Comparison of ENCODE assay signal across 10 mouse cellular contexts in genomic region chr5:34139751-34140150, GRCm38 (mm10). TPM values are rescaled to one million over a fixed set of nuclear protein-coding genes. Genes with fewer than 3 reads are reported as not detected.
DNase-seq lines count a peak whose midpoint lies in the region; ATAC-seq and TF ChIP-seq lines count a peak whose summit lies in the region.
"Had no signal": no experiment of that assay in that cellular context is flagged by ENCODE, and none has a peak within 500 bp of the region (broad histone marks: within the 10 kb centered on the region; RNA-seq: fewer than 3 reads in every experiment).

No protein-coding gene starts in this region.

- TF ChIP-seq CTCF in lung, embryonic 14.5 days (IDR thresholded peaks at IDR 0.05; ENCODE audit: low read depth), result peak; percentile 66
- no peak for TF ChIP-seq CTCF in thymus, adult 2 months (IDR thresholded peaks at IDR 0.05; ENCODE audit: borderline replicate concordance, control insufficient read depth, extremely low read depth, insufficient read depth, low read length, poor library complexity)

- H3K27me3 ChIP-seq in forebrain, embryonic 14.5 days (replicated peaks; ENCODE audit: control insufficient read depth, insufficient read depth, low read length), result no peaks in the 10 kb centered on the region
- H3K27me3 ChIP-seq in forebrain, embryonic 15.5 days, result no peaks in the 10 kb centered on the region
- no peaks in the 10 kb centered on the region for H3K27me3 ChIP-seq in embryonic facial prominence, embryonic 10.5 days (replicated peaks; ENCODE audit: low read depth, poor library complexity, severe bottlenecking)
- no peaks in the 10 kb centered on the region for H3K27me3 ChIP-seq in lung, embryonic 14.5 days (ENCODE audit: insufficient read depth, low read length)
- H3K27me3 ChIP-seq in thymus, adult 2 months (ENCODE audit: control insufficient read depth, insufficient read depth, low read length), result no peaks in the 10 kb centered on the region
- H3K27me3 ChIP-seq: heart, embryonic 13.5 days; neural tube, embryonic 13.5 days had no signal

- H3K9ac ChIP-seq in forebrain, embryonic 14.5 days (ENCODE audit: low read length), result no peak overlapping the region
- H3K9ac ChIP-seq in forebrain, embryonic 15.5 days (replicated peaks), result no peak overlapping the region
- no peak overlapping the region for H3K9ac ChIP-seq in lung, embryonic 14.5 days
- H3K9ac ChIP-seq: heart, embryonic 13.5 days; neural tube, embryonic 13.5 days had no signal

- no peak for TF ChIP-seq POLR2A in thymus, adult 2 months (IDR thresholded peaks at IDR 0.05; ENCODE audit: control insufficient read depth, extremely low read depth, insufficient read depth, low read length, poor library complexity)

- WGBS in forebrain, embryonic 14.5 days, result 3% methylated on average over 1 of the region's 1 CpGs
- 6% methylated on average over 1 of the region's 1 CpGs for WGBS in forebrain, embryonic 15.5 days
- 3% methylated on average over 1 of the region's 1 CpGs for WGBS in embryonic facial prominence, embryonic 10.5 days
- WGBS in lung, embryonic 14.5 days, result 9% methylated on average over 1 of the region's 1 CpGs
- WGBS in thymus, adult 2 months, result 6% methylated on average over 1 of the region's 1 CpGs

- H3K27ac ChIP-seq in forebrain, embryonic 14.5 days (ENCODE audit: low read depth, low read length), result no peak overlapping the region
- no peak overlapping the region for H3K27ac ChIP-seq in forebrain, embryonic 15.5 days (replicated peaks)
- no peak overlapping the region for H3K27ac ChIP-seq in embryonic facial prominence, embryonic 10.5 days (replicated peaks)
- no peak overlapping the region for H3K27ac ChIP-seq in lung, embryonic 14.5 days (ENCODE audit: low read depth)
- no peak overlapping the region for H3K27ac ChIP-seq in thymus, adult 2 months (ENCODE audit: control insufficient read depth, insufficient read depth, low read length)
- H3K27ac ChIP-seq: heart, embryonic 13.5 days; neural tube, embryonic 13.5 days had no signal

- no peaks in the 10 kb centered on the region for H3K4me1 ChIP-seq in forebrain, embryonic 14.5 days (ENCODE audit: control insufficient read depth, insufficient read depth, low read length)
- H3K4me1 ChIP-seq in forebrain, embryonic 15.5 days, result no peaks in the 10 kb centered on the region
- H3K4me1 ChIP-seq in embryonic facial prominence, embryonic 10.5 days, result no peaks in the 10 kb centered on the region
- no peaks in the 10 kb centered on the region for H3K4me1 ChIP-seq in lung, embryonic 14.5 days (ENCODE audit: insufficient read depth)
- H3K4me1 ChIP-seq in thymus, adult 2 months (replicated peaks; ENCODE audit: control insufficient read depth, insufficient read depth, low read length), result no peaks in the 10 kb centered on the region
- H3K4me1 ChIP-seq: heart, embryonic 13.5 days; neural tube, embryonic 13.5 days had no signal

- no peak overlapping the region for H3K4me3 ChIP-seq in forebrain, embryonic 14.5 days (ENCODE audit: low read depth, low read length)
- H3K4me3 ChIP-seq in forebrain, embryonic 15.5 days, result no peak overlapping the region
- H3K4me3 ChIP-seq in embryonic facial prominence, embryonic 10.5 days, result no peak overlapping the region
- no peak overlapping the region for H3K4me3 ChIP-seq in lung, embryonic 14.5 days (ENCODE audit: low read depth, low read length)
- H3K4me3 ChIP-seq in thymus, adult 2 months (ENCODE audit: control insufficient read depth, insufficient read depth, low read length), result no peak overlapping the region
- H3K4me3 ChIP-seq: heart, embryonic 13.5 days; neural tube, embryonic 13.5 days had no signal

- H3K4me2 ChIP-seq in forebrain, embryonic 14.5 days (ENCODE audit: low read length), result no peak overlapping the region
- no peak overlapping the region for H3K4me2 ChIP-seq in forebrain, embryonic 15.5 days (replicated peaks)
- H3K4me2 ChIP-seq in lung, embryonic 14.5 days, result no peak overlapping the region
- H3K4me2 ChIP-seq: heart, embryonic 13.5 days; neural tube, embryonic 13.5 days had no signal

- DNase-seq in forebrain, embryonic 14.5 days (ENCODE audit: low spot score), result peak; percentile 10
- DNase-seq in urinary bladder, postnatal 36 days (ENCODE audit: low spot score in 2 of 2), result peak; percentile 2 to 6
- DNase-seq in urinary bladder, adult 2 months (ENCODE audit: low spot score), result no peak
- peak; percentile 17 for DNase-seq in embryonic facial prominence, embryonic 10.5 days (ENCODE audit: low spot score)
- DNase-seq in kidney, postnatal 25 days, result peak; percentile 50 to 56
- peak; percentile 59 for DNase-seq in lung, embryonic 14.5 days
- DNase-seq in thymus, adult 2 months, result peak; percentile 67

- H3K9me3 ChIP-seq in forebrain, embryonic 14.5 days (replicated peaks; ENCODE audit: control insufficient read depth, low read length), result no peaks in the 10 kb centered on the region
- no peaks in the 10 kb centered on the region for H3K9me3 ChIP-seq in forebrain, embryonic 15.5 days
- no peaks in the 10 kb centered on the region for H3K9me3 ChIP-seq in embryonic facial prominence, embryonic 10.5 days
- H3K9me3 ChIP-seq in lung, embryonic 14.5 days (ENCODE audit: low read depth, low read length), result no peaks in the 10 kb centered on the region
- H3K9me3 ChIP-seq: heart, embryonic 13.5 days; neural tube, embryonic 13.5 days had no signal

- no peak for ATAC-seq in forebrain, embryonic 14.5 days
- ATAC-seq in forebrain, embryonic 15.5 days (replicated peaks), result no peak
- ATAC-seq in lung, embryonic 14.5 days (ENCODE audit: insufficient read depth), result no peak

- no peaks in the 10 kb centered on the region for H3K36me3 ChIP-seq in forebrain, embryonic 14.5 days (ENCODE audit: control insufficient read depth, insufficient read depth, low read length)
- no peaks in the 10 kb centered on the region for H3K36me3 ChIP-seq in forebrain, embryonic 15.5 days
- H3K36me3 ChIP-seq in embryonic facial prominence, embryonic 10.5 days (replicated peaks), result no peaks in the 10 kb centered on the region
- no peaks in the 10 kb centered on the region for H3K36me3 ChIP-seq in lung, embryonic 14.5 days (ENCODE audit: insufficient read depth)
- no peaks in the 10 kb centered on the region for H3K36me3 ChIP-seq in thymus, adult 2 months (ENCODE audit: control insufficient read depth, insufficient read depth, low read length)
- H3K36me3 ChIP-seq: heart, embryonic 13.5 days; neural tube, embryonic 13.5 days had no signal

RNA-seq across cellular contexts. Expression of gene Poln, which starts 29.5 kb away (rescaled TPM):
- 0.49 and 0.89 TPM in 2 replicates for polyA plus RNA-seq in forebrain, embryonic 14.5 days (2014; fragmentation: Nextera tagmentation; extraction: Ambion mirVana)
- polyA plus RNA-seq in forebrain, embryonic 15.5 days (2015; fragmentation: Nextera tagmentation; extraction: Ambion mirVana), result 0.19 and 0.34 TPM in 2 replicates
- 0.19 and 0.46 TPM in 2 replicates for polyA plus RNA-seq in urinary bladder, adult 2 months (2012; rRNA removed)
- polyA plus RNA-seq in embryonic facial prominence, embryonic 10.5 days (2016; fragmentation: Nextera tagmentation; extraction: Ambion mirVana), result 0.67 and 0.69 TPM in 2 replicates
- 1.2 and 1.4 TPM in 2 replicates for polyA plus RNA-seq in lung, embryonic 14.5 days (2014; fragmentation: Nextera tagmentation; extraction: Ambion mirVana)
- 2.3 and 2.4 TPM in 2 replicates for polyA plus RNA-seq in thymus, adult 2 months (2012; rRNA removed)

RNA-seq across cellular contexts. Expression of gene Haus3, which starts 29.6 kb away (rescaled TPM):
- 19.2 and 23.1 TPM in 2 replicates for polyA plus RNA-seq in forebrain, embryonic 14.5 days (2014; fragmentation: Nextera tagmentation; extraction: Ambion mirVana)
- polyA plus RNA-seq in forebrain, embryonic 15.5 days (2015; fragmentation: Nextera tagmentation; extraction: Ambion mirVana), result 19.1 and 20.9 TPM in 2 replicates
- polyA plus RNA-seq in urinary bladder, adult 2 months (2012; rRNA removed), result 5.3 and 6.1 TPM in 2 replicates
- polyA plus RNA-seq in embryonic facial prominence, embryonic 10.5 days (2016; fragmentation: Nextera tagmentation; extraction: Ambion mirVana), result 53.0 and 60.0 TPM in 2 replicates
- polyA plus RNA-seq in lung, embryonic 14.5 days (2014; fragmentation: Nextera tagmentation; extraction: Ambion mirVana), result 44.0 and 46.8 TPM in 2 replicates
- polyA plus RNA-seq in thymus, adult 2 months (2012; rRNA removed), result 3.3 and 4.2 TPM in 2 replicates

RNA-seq across cellular contexts. Expression of gene Mxd4, which starts 47.8 kb away (rescaled TPM):
- 25.7 and 29.9 TPM in 2 replicates for polyA plus RNA-seq in forebrain, embryonic 14.5 days (2014; fragmentation: Nextera tagmentation; extraction: Ambion mirVana)
- polyA plus RNA-seq in forebrain, embryonic 15.5 days (2015; fragmentation: Nextera tagmentation; extraction: Ambion mirVana), result 40.5 and 44.5 TPM in 2 replicates
- 78.7 and 85.4 TPM in 2 replicates for polyA plus RNA-seq in urinary bladder, adult 2 months (2012; rRNA removed)
- polyA plus RNA-seq in embryonic facial prominence, embryonic 10.5 days (2016; fragmentation: Nextera tagmentation; extraction: Ambion mirVana), result 18.7 and 23.0 TPM in 2 replicates
- 47.6 and 50.8 TPM in 2 replicates for polyA plus RNA-seq in lung, embryonic 14.5 days (2014; fragmentation: Nextera tagmentation; extraction: Ambion mirVana)
- polyA plus RNA-seq in thymus, adult 2 months (2012; rRNA removed), result 515 and 525 TPM in 2 replicates
